Mouse (Mus musculus) T-cell, adult 66 days (primary cell): Measurements from ENCODE around the gene Tgfb1. TPM values are rescaled to one million over a fixed set of nuclear protein-coding genes. Genes with fewer than 3 reads are reported as not detected.

Experiments used
- total RNA-seq, 2 experiments: library from RNA; stranded (reverse); gene quantifications; 3 replicates in 1 of 2; 4 replicates in 1 of 2; pipeline ENCODE4 v1.2.4; 2023

Gene Tgfb1
- 100 to 1,000 TPM; 147 to 150 TPM for total RNA-seq

DNA sequence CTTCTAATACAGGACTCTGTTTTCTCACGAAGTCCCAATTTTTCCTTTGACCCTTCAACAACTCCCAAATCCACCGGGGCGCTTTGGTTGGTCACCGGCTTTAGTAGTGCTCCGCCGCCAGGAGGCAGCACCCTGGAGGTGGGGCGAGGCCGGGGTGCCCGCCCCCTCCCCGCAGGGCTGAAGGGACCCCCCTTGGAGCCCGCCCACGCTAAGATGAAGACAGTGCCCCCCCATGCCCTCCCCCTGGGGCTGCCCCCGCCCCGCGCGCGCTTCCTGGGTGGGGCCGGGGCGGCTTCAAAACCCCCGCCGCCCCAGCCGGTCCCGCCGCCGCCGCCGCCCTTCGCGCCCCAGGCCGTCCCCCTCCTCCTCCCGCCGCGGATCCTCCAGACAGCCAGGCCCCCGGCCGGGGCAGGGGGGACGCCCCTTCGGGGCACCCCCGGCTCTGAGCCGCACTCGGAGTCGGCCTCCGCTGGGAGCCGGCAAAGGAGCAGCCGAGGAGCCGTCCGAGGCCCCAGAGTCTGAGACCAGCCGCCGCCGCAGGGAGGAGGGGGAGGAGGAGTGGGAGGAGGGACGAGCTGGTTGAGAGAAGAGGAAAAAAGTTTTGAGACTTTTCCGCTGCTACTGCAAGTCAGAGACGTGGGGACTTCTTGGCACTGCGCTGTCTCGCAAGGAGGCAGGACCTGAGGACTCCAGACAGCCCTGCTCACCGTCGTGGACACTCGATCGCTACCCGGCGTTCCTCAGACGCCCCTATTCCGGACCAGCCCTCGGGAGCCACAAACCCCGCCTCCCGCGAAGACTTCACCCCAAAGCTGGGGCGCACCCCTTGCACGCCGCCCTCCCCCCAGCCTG is at the start of gene Tgfb1:
TSS of gene Tgfb1 (plus strand) at position 323 of the 852 bp plus-strand sequence.

DNA sequence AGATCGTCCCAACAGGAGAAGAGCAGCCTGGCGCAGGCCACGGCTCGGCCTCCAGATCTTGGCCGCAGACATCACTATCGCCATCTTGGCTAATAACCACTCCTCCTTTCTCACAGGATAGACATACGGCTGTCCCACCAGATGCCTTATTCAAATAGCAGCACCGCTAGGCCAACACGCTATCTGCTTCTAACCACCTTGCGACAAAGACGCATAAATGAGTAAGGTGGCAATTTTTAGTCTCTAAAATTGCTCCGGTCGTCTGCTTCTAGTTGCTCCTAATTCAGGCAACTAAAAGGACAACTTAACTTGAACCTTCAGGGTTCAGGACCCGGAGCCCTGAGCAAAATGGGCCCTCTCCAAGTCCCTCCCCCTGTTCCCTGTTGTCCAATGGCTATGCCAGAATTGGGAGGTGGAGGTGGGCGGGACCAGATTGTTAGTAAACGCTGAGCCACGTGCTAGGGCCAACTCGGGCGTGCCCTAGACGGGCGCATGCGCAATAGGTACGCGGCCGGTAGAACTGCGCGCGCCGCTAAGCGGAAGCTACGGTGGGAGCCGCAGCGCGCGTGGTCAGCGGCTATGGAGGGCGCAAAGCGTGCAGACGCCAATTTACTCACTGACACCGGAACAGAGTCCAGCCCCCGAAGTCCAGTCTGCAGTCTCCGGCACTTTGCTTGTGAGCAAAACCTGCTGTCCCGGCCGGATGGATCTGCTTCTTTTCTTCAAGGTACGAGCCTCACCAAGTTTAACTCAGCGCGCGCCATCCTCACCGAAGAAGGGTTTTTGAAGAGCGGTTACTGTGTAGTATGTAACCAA is 27.9 kb upstream of the Tgfb1 start, which contains the start of the genes Bckdha and Exosc5:
TSS of gene Bckdha (minus strand) at position 325 of the 816 bp plus-strand sequence.
TSS of gene Exosc5 (plus strand) at position 508 of the 816 bp plus-strand sequence.

DNA sequence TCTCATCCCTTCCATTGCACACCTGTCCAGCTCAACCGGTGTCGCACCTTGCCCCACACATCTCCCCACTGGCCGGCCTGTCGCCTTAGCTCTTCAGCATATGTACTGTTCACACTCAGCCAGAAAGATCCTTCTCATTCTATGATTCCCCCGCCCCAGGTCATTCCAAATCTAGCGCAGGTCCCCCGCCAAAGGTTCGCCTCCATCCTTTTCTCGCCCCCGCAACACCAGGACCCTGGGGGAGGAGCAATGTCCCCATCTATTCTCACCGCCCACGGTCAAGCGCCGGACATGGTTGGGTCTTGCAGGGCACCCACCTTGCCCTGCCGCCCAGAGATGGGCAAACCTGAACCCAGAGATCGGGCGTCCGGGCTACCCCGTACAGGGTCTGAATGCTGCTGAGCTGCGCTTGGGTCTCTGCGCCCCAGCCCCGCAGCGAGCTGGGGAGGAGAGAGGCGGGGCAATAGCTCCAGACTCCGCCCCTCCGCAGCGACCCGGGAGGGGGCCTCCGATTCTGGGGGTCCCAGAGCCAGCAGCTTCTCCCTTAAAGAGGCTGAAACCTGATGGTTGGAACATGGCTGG is 12.0 kb upstream of the Tgfb1 start, which contains the start of gene Tmem91:
TSS of gene Tmem91 (minus strand) at position 448 of the 582 bp plus-strand sequence.

DNA sequence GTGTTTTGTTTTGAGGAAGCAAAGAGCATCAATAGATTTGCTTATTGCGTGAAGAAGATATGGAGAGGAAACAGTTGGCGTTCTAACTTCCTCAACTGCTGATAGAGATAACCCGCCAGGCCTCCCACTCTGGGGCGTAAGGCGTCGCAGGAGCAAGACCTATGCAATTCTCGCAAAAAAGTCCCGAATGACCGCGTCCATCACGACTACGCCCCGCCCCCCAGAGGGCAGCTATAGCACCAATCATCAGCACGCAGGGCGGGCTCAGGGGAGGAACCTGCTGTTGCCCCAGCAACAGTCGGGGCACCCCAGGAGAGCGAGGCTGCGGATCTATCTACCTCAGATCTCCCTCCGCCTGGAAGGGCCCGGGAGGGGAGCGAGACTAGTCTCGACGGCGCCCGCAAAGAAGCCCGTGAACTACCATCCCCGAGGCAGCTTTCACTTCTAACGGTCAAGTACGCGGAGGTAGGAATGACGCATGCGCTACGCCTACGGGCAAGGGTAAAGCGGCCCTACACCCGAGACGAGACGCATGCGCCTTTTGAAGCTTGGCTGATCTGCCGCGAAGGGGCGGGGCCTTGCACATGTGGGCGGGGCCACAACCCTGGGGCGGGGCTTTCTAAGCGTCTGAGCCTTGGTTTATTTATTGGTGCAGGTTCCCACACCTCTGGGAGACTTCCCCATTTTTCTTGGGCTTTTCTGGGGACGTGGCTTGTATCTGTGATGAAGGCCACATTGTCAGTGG is 6.1 kb upstream of the Tgfb1 start, which contains the start of gene B9d2:
TSS of gene B9d2 (plus strand) at position 267 of the 745 bp plus-strand sequence.

DNA sequence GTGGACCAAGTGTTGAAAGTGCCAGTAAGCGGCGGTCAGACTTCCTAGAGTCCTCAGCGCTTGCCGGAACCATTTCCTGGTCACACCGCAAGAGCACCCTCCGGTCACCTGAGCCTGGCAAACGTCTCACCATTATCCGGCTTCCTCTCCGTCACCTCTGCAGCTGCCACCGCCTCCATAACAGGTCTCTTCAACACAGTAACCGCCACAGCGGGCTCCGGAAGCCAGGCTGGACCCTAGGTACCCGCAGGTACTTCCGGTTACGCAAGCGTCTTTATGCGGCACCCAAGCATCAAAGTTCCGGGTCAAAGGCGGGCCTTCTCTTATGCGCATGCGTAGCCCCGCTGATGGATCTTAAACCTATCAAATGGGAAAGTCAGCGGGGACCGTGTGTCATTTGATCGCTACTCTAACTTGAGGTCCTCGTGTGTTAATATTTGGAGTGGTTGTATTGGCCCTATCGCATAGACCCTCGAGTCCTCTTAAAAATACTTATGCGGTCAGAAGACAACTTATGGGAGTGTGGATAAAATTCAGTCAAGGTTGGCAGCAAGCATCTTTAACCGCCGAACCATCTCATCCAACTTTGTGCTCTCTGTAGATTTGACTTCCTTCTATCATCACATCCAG is 32.1 kb downstream of the Tgfb1 start, which contains the start of gene Ccdc97:
TSS of gene Ccdc97 (minus strand) at position 301 of the 630 bp plus-strand sequence.

Other genes starting within 250 kb of the Tgfb1 start
- under 1 TPM; 0.96 to 0.98 TPM for gene Ceacam1, start 209.4 kb upstream of the Tgfb1 start, total RNA-seq
- gene Ceacam2, start 147.1 kb upstream of the Tgfb1 start, total RNA-seq: not detected
- under 1 TPM in 1 of 2 experiments, not detected in 1; 0.65 TPM for gene Erich4, start 71.1 kb upstream of the Tgfb1 start, total RNA-seq
- 10 to 100 TPM; 61.9 to 63.2 TPM for gene Dmac2, start 67.6 kb upstream of the Tgfb1 start, total RNA-seq
- gene B3gnt8, start 60.3 kb upstream of the Tgfb1 start, total RNA-seq: 1 to 10 TPM in 1 of 2 experiments, under 1 TPM in 1; 0.86 to 1.0 TPM
- gene Bckdha, start 28.0 kb upstream of the Tgfb1 start, total RNA-seq: 10 to 100 TPM; 23.2 to 24.9 TPM
- 10 to 100 TPM; 61.8 to 67.1 TPM for gene Exosc5, start 27.8 kb upstream of the Tgfb1 start, total RNA-seq
- under 1 TPM in 1 of 2 experiments, not detected in 1; 0.35 TPM for gene Tmem91, start 11.8 kb upstream of the Tgfb1 start, total RNA-seq
- 10 to 100 TPM; 24.0 to 24.8 TPM for gene B9d2, start 6.2 kb upstream of the Tgfb1 start, total RNA-seq
- gene Ccdc97, start 32.1 kb downstream of the Tgfb1 start, total RNA-seq: 100 to 1,000 TPM; 106 to 113 TPM
- gene Hnrnpul1, start 67.8 kb downstream of the Tgfb1 start, total RNA-seq: 100 to 1,000 TPM; 223 to 229 TPM
- 1 to 10 TPM; 7.6 to 9.4 TPM for gene Axl, start 101.7 kb downstream of the Tgfb1 start, total RNA-seq
- 10 to 100 TPM in 1 of 2 experiments, 1 to 10 TPM in 1; 8.5 to 11.1 TPM for gene Cyp2s1, start 129.9 kb downstream of the Tgfb1 start, total RNA-seq
- not detected for gene Cyp2b10, start 210.6 kb downstream of the Tgfb1 start, total RNA-seq